Mouse (Mus musculus) intestine, embryonic 14.5 days (tissue): ENCODE data around the gene Miox. TPM values are rescaled to one million over a fixed set of nuclear protein-coding genes. Genes with fewer than 3 reads are reported as not detected.

Source experiments
- ATAC-seq: fragments of 200-750 bp; cut with Nextera tagmentation; replicated peaks from 2 replicates; pipeline ENCODE4 v1.8.0; 2017; ENCODE audit warnings: low read depth, moderate number of reproducible peaks, moderate TSS enrichment, moderate library complexity; ENCODE audit not compliant: low FRiP score, low TSS enrichment
- DNase-seq: peaks from one replicate; pipeline ENCODE4 v3.0.0-alpha.2; 2018; ENCODE audit warnings: low spot score
- H3K27ac ChIP-seq: fragments of 300-500 bp; sonication (generic); 2 replicates; pipeline ENCODE4 v1.5.1; 2014; ENCODE audit warnings: low read depth, mild to moderate bottlenecking, control low read depth
- H3K27me3 ChIP-seq: fragments of 300-500 bp; sonication (generic); replicated peaks from 2 replicates; pipeline ENCODE4 v1.6.1; 2014; ENCODE audit warnings: low read length, control low read depth; ENCODE audit not compliant: control insufficient read depth, insufficient read depth
- H3K36me3 ChIP-seq: fragments of 300-500 bp; sonication (generic); 2 replicates; pipeline ENCODE4 v1.6.1; 2014; ENCODE audit warnings: low read length, control low read depth; ENCODE audit not compliant: control insufficient read depth, insufficient read depth
- H3K4me1 ChIP-seq: fragments of 300-500 bp; sonication (generic); replicated peaks from 2 replicates; pipeline ENCODE4 v1.6.1; 2014; ENCODE audit warnings: low read length, control low read depth, mixed read lengths; ENCODE audit not compliant: control insufficient read depth, insufficient read depth
- H3K4me2 ChIP-seq: fragments of 300-500 bp; sonication (generic); 2 replicates; pipeline ENCODE4 v1.6.1; 2014; ENCODE audit warnings: low read length
- H3K4me3 ChIP-seq: fragments of 300-500 bp; sonication (generic); 2 replicates; pipeline ENCODE4 v1.5.1; 2014; ENCODE audit warnings: low read depth, low read length, control low read depth, mixed read lengths
- H3K9ac ChIP-seq: fragments of 300-500 bp; sonication (generic); 2 replicates; pipeline ENCODE4 v1.6.1; 2014; ENCODE audit warnings: mild to moderate bottlenecking, low read length
- H3K9me3 ChIP-seq: fragments of 300-500 bp; sonication (generic); 2 replicates; pipeline ENCODE4 v1.6.1; 2016; ENCODE audit warnings: low read length, control low read depth; ENCODE audit not compliant: control insufficient read depth
- WGBS: fragments of 180-500 bp; shearing (Covaris S2); extraction: QIAGEN DNeasy Blood & Tissue Kit; methylation state at CpG from one replicate; pipeline ENCODE4 v1.1.7; 2014; 5-methylcytosine and 5-hydroxymethylcytosine counted together
- polyA plus RNA-seq: library from polyadenylated mRNA; unstranded; fragments of >200 nt; fragmentation: Nextera tagmentation; extraction: Ambion mirVana; gene quantifications from 2 replicates; pipeline ENCODE4 v1.2.1, GENCODE M21; 2014

The Miox gene
- polyA plus RNA-seq, 1 experiment from 2014 or later, result not detected

- H3K4me3 ChIP-seq, result peak overlapping the region; percentile 68
- DNase-seq (no peak), ATAC-seq (no peak)
- H3K4me2 ChIP-seq, result peak overlapping the region; percentile 77
- peaks cover 34% of the 10 kb centered on the region for H3K36me3 ChIP-seq
- no peaks in the 10 kb centered on the region for H3K9me3 ChIP-seq
- H3K4me1 ChIP-seq, result peaks cover 23% of the 10 kb centered on the region
- H3K27ac ChIP-seq, result no peak overlapping the region; the same call in 1 of the 2 replicates
- peaks cover 33% of the 10 kb centered on the region for H3K27me3 ChIP-seq
- WGBS, result 50% methylated on average over 9 of the region's 9 CpGs
- H3K9ac ChIP-seq, result peak overlapping the region; percentile 70
Observed at GRCm38 (mm10) chr15:89374340-89374739, 40.1 kb downstream of the Miox start.

DNA sequence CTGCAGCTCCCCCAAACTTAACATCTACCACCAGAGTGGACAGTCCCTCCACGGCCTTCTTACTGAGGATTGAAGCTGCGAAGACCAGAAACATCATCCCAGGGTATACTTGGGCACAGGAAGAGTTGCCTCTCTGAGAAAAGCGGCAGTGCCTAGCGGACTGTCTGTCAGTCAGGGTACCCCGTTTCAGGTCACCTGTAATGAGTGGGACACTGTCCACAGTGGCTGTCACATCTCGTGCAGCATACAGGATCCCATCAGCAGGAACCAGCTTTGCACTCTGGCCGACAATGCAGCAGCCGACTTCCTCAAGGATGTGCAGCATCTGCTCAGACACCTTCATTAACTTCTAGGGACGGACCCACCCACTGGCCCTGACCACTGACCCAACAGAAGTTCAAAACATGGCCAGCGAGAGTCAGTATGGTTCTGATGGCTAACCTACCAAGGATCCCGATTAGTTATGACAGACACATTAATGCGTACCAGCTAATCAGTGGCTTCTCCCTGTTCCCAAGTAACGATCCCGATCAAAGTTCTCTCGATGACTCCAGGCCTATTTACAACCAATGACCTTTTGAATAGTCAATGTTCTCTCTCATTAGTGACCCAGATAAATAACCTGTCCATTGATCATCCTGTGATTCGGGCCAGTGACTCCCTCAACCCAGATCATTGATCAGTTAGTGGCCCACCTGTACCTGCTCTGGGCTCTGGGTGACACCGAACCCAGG is 40.8 kb downstream of the Miox start:
- no peak overlapping the region for H3K9ac ChIP-seq

GRCm38 (mm10) chr15:89376040-89376439 is 41.8 kb downstream of the Miox start:
- no peak overlapping the region for H3K27ac ChIP-seq
- H3K4me3 ChIP-seq, result no peak overlapping the region
- H3K27me3 ChIP-seq, result peaks cover 46% of the 10 kb centered on the region
- no peak overlapping the region for H3K9ac ChIP-seq
- ATAC-seq, result no peak
- no peaks in the 10 kb centered on the region for H3K9me3 ChIP-seq
- DNase-seq, result no peak
- peaks cover 26% of the 10 kb centered on the region for H3K4me1 ChIP-seq
- no peak overlapping the region for H3K4me2 ChIP-seq
- WGBS, result 82% methylated on average over 7 of the region's 7 CpGs
- H3K36me3 ChIP-seq, result peaks cover 17% of the 10 kb centered on the region

More for the DNA sequence above, 40.8 kb downstream of the Miox start:
- WGBS, result 92% methylated on average over 17 of the region's 17 CpGs
- no peak for DNase-seq
- H3K27me3 ChIP-seq, result peaks cover 39% of the 10 kb centered on the region
- peaks cover 26% of the 10 kb centered on the region for H3K4me1 ChIP-seq
- no peaks in the 10 kb centered on the region for H3K9me3 ChIP-seq
- no peak overlapping the region for H3K4me3 ChIP-seq
- H3K4me2 ChIP-seq, result no peak overlapping the region
- H3K27ac ChIP-seq, result no peak overlapping the region
- no peak for ATAC-seq
- peaks cover 27% of the 10 kb centered on the region for H3K36me3 ChIP-seq

- H3K27me3 ChIP-seq, result peaks cover 46% of the 10 kb centered on the region
- no peak for ATAC-seq
- H3K4me2 ChIP-seq, result peak within 1 kb of the TSS; percentile 29
- no peaks in the 10 kb centered on the region for H3K9me3 ChIP-seq
- no peak within 1 kb of the TSS for H3K27ac ChIP-seq
- no peak within 1 kb of the TSS; the same call in 1 of the 2 replicates for H3K4me3 ChIP-seq
- no peak within 1 kb of the TSS for H3K9ac ChIP-seq
- 26% methylated on average over 16 of the region's 16 CpGs for WGBS
- H3K36me3 ChIP-seq, result peaks cover 8% of the 10 kb centered on the region
- H3K4me1 ChIP-seq, result peaks cover 26% of the 10 kb centered on the region
- no peak for DNase-seq
Observed at GRCm38 (mm10) chr15:89376957-89377356, 42.8 kb downstream of the Miox start, which contains the start of gene Tymp. Gene Tymp (minus strand): TSS chr15:89377039.

GRCm38 (mm10) chr15:89377362-89377761 is 43.2 kb downstream of the Miox start:
- peaks cover 46% of the 10 kb centered on the region for H3K27me3 ChIP-seq
- peaks cover 4% of the 10 kb centered on the region; the same call in 1 of the 2 replicates for H3K36me3 ChIP-seq
- H3K4me2 ChIP-seq, result peak overlapping the region; percentile 29
- no peak overlapping the region for H3K9ac ChIP-seq
- 3% methylated on average over 18 of the region's 18 CpGs for WGBS
- H3K4me1 ChIP-seq, result peaks cover 26% of the 10 kb centered on the region
- no peak overlapping the region for H3K27ac ChIP-seq
- no peak overlapping the region; the same call in 1 of the 2 replicates for H3K4me3 ChIP-seq
- ATAC-seq (no peak), DNase-seq (no peak)
- no peaks in the 10 kb centered on the region for H3K9me3 ChIP-seq

- Histone ChIP-seq H3K9ac (0 out of 2 replicates have a peak overlapping the region, but pooled peaks have one; percentile 21), H3K9me3 (no peaks in the 10 kb centered on the region), H3K4me1 (peaks cover 26% of the 10 kb centered on the region), H3K4me2 (peak overlapping the region; percentile 57), H3K27ac (no peak overlapping the region), H3K36me3 (no peaks in the 10 kb centered on the region), H3K27me3 (peaks cover 46% of the 10 kb centered on the region), H3K4me3 (peak overlapping the region; percentile 29)
- WGBS, result 15% methylated on average over 46 of the region's 46 CpGs
- ATAC-seq (no peak), DNase-seq (no peak)
Observed at GRCm38 (mm10) chr15:89377938-89378828, 44.0 kb downstream of the Miox start.

- Histone ChIP-seq H3K27ac (no peak within 1 kb of the TSS), H3K4me3 (peak within 1 kb of the TSS; percentile 29), H3K27me3 (peaks cover 46% of the 10 kb centered on the region), H3K9ac (peak within 1 kb of the TSS; percentile 21; the same call in 1 of the 2 replicates), H3K4me1 (peaks cover 26% of the 10 kb centered on the region), H3K9me3 (no peaks in the 10 kb centered on the region), H3K36me3 (no peaks in the 10 kb centered on the region), H3K4me2 (peak within 1 kb of the TSS; percentile 57)
- peak; percentile 66 for DNase-seq
- ATAC-seq, result no peak
- WGBS, result under 1% methylated on average over 31 of the region's 33 CpGs
Observed at GRCm38 (mm10) chr15:89378831-89379401, 44.7 kb downstream of the Miox start, which contains the start of gene Odf3b. Gene Odf3b (minus strand): TSS chr15:89379282.

DNA sequence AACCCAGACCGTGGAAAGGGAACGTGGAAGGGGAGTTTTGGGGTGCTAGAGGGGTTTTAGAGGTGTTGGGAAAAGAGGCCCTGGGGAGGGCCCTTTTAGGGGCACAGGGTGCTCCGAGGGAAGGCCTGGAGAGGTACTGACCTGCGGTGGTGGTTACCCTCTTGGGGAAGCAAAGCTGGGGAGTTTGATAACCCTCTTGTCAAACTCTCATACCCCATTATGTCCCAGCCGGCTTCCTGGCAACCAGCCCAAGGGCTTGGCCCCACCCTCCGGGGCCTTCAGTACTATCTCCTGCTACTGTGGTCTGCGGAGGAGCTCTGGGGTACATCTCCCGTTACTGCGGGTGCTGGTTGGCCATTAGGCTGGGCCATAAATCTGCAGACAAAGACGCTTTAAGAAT is 45.2 kb downstream of the Miox start:
- Histone ChIP-seq H3K27me3 (peaks cover 46% of the 10 kb centered on the region), H3K4me1 (peaks cover 23% of the 10 kb centered on the region), H3K9ac (no peak overlapping the region), H3K4me3 (peak overlapping the region; percentile 29), H3K36me3 (no peaks in the 10 kb centered on the region), H3K27ac (no peak overlapping the region), H3K4me2 (peak overlapping the region; percentile 57), H3K9me3 (no peaks in the 10 kb centered on the region)
- WGBS, result 8% methylated on average over 10 of the region's 10 CpGs
- DNase-seq (no peak), ATAC-seq (no peak)
